Mouse (Mus musculus): Measurements from ENCODE around the gene Yeats2. TPM values are rescaled to one million over a fixed set of nuclear protein-coding genes. Genes with fewer than 3 reads are reported as not detected.

Yeats2 gene
- polyA plus RNA-seq, 1 experiment from 2014 or later: 22.3 TPM

DNA sequence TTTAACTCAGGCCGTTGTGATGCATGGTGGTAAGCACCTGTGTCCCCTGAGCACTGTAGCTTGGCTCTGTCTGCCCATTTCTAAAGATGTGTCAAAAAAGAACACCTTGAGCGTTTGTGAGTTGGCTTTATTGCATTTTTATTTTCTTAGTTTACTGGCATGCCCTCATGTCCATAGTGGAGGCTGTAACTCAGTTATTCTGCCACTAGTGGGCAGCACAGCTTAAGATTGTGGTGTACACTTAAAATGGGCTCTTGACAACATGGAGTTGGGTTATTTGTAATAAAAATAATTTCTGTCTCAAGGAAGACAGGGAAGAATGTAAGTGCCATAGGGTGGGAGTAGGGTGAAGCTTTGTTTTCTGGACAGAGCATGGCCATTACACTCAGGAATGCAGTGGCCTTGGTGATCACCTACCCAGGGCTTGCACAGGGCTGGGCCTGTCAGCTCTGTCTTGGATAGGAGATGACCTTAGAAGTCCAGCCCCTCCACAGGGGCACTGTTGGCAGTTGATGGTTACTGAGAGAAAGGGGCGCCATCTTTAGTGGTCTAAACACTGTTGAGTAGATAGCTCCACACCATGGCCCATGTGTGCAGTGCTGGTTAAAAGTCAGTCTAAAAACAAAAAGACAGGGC lies 72.8 kb downstream of the Yeats2 start:
- Histone ChIP-seq H3K27me3 (ENCODE audit: control insufficient read depth, insufficient read depth, low read length) (no peaks in the 10 kb centered on the region), H3K4me3 (ENCODE audit: low read depth, low read length) (no peak overlapping the region), H3K9ac (ENCODE audit: low read depth, low read length) (no peak overlapping the region), H3K9me3 (replicated peaks; ENCODE audit: control insufficient read depth, low read length) (no peaks in the 10 kb centered on the region), H3K4me2 (no peak overlapping the region), H3K27ac (ENCODE audit: low read depth, low read length) (no peak overlapping the region), H3K4me1 (ENCODE audit: control insufficient read depth, insufficient read depth, low read length) (no peaks in the 10 kb centered on the region), H3K36me3 (ENCODE audit: control insufficient read depth, insufficient read depth, low read length) (peaks cover 33% of the 10 kb centered on the region)
- WGBS (ENCODE audit: insufficient replicate concordance): 87% methylated on average over 3 of the region's 3 CpGs
- no peak; the same call in 1 of the 2 replicates for ATAC-seq (replicated peaks; ENCODE audit: insufficient number of reproducible peaks, low FRiP score, low TSS enrichment)

DNA sequence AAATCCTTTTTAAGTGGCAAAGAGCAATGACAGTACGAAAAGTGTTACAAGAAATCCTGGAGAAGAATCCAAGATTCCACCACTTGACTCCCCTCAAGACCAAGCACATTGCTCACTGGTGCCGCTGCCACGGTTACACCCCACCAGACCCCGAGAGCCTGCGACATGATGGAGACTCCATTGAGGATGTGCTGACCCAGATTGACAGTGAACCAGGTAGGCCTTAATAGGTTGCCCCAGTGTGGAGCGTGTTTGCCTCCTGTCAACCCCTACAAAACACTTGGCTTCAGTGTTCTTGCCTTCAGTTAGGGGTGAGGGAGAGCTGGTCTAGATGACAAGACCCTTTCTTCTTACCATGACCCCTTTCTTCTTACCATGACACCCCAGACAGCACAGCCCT lies 81.9 kb downstream of the Yeats2 start:
- no peak overlapping the region for H3K4me2 ChIP-seq
- no peak overlapping the region for H3K9ac ChIP-seq (ENCODE audit: low read depth, low read length)
- WGBS (ENCODE audit: insufficient replicate concordance): 95% methylated on average over 6 of the region's 6 CpGs
- peaks cover 8% of the 10 kb centered on the region for H3K4me1 ChIP-seq (ENCODE audit: control insufficient read depth, insufficient read depth, low read length)
- ATAC-seq (replicated peaks; ENCODE audit: insufficient number of reproducible peaks, low FRiP score, low TSS enrichment): no peak
- H3K9me3 ChIP-seq (replicated peaks; ENCODE audit: control insufficient read depth, low read length): no peaks in the 10 kb centered on the region
- peaks cover 49% of the 10 kb centered on the region for H3K36me3 ChIP-seq (ENCODE audit: control insufficient read depth, insufficient read depth, low read length)
- no peak overlapping the region for H3K4me3 ChIP-seq (ENCODE audit: low read depth, low read length)
- H3K27ac ChIP-seq (ENCODE audit: low read depth, low read length): no peak overlapping the region
- no peaks in the 10 kb centered on the region for H3K27me3 ChIP-seq (ENCODE audit: control insufficient read depth, insufficient read depth, low read length)

DNA sequence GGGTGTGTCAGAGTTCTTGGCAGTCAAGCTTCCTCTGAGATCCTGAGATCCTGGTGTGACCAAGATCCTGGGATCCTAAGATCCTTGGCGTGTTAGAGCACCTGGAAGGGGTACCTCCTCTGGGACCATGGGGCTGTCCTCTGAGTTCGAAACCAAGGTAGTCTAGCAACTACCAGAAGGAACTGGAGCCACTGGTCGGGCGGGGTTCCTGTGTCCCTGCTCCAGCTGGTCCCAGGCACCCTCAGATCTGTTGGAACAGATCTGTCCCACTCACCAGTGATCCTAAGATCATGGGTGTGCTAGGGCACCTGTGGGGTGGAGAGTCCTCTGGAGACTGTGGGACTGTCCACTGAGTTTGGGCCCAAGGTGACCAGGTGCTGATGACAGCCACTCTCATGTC lies 85.8 kb downstream of the Yeats2 start:
- no peak for ATAC-seq (replicated peaks; ENCODE audit: insufficient number of reproducible peaks, low FRiP score, low TSS enrichment)
- no peak overlapping the region for H3K4me2 ChIP-seq
- H3K4me1 ChIP-seq (ENCODE audit: control insufficient read depth, insufficient read depth, low read length): peaks cover 13% of the 10 kb centered on the region
- H3K27me3 ChIP-seq (ENCODE audit: control insufficient read depth, insufficient read depth, low read length): no peaks in the 10 kb centered on the region
- H3K9me3 ChIP-seq (replicated peaks; ENCODE audit: control insufficient read depth, low read length): no peaks in the 10 kb centered on the region
- no peak overlapping the region for H3K27ac ChIP-seq (ENCODE audit: low read depth, low read length)
- peaks cover 34% of the 10 kb centered on the region for H3K36me3 ChIP-seq (ENCODE audit: control insufficient read depth, insufficient read depth, low read length)
- H3K4me3 ChIP-seq (ENCODE audit: low read depth, low read length): no peak overlapping the region
- WGBS (ENCODE audit: insufficient replicate concordance): 92% methylated on average over 4 of the region's 4 CpGs
- no peak overlapping the region for H3K9ac ChIP-seq (ENCODE audit: low read depth, low read length)

- Histone ChIP-seq H3K27ac (ENCODE audit: low read depth, low read length) (0 out of 2 replicates have a peak overlapping the region, but pooled peaks have one; percentile 22), H3K4me1 (ENCODE audit: control insufficient read depth, insufficient read depth, low read length) (peaks cover 13% of the 10 kb centered on the region), H3K27me3 (ENCODE audit: control insufficient read depth, insufficient read depth, low read length) (no peaks in the 10 kb centered on the region), H3K9me3 (replicated peaks; ENCODE audit: control insufficient read depth, low read length) (no peaks in the 10 kb centered on the region), H3K36me3 (ENCODE audit: control insufficient read depth, insufficient read depth, low read length) (peaks cover 26% of the 10 kb centered on the region), H3K4me3 (ENCODE audit: low read depth, low read length) (no peak overlapping the region), H3K9ac (ENCODE audit: low read depth, low read length) (no peak overlapping the region), H3K4me2 (no peak overlapping the region)
- ATAC-seq (replicated peaks; ENCODE audit: insufficient number of reproducible peaks, low FRiP score, low TSS enrichment): peak; percentile 57; the same call in 1 of the 2 replicates
- WGBS (ENCODE audit: insufficient replicate concordance): 32% methylated on average over 6 of the region's 6 CpGs
Observed at GRCm38 (mm10) chr16:20227504-20227903, 86.6 kb downstream of the Yeats2 start.

DNA sequence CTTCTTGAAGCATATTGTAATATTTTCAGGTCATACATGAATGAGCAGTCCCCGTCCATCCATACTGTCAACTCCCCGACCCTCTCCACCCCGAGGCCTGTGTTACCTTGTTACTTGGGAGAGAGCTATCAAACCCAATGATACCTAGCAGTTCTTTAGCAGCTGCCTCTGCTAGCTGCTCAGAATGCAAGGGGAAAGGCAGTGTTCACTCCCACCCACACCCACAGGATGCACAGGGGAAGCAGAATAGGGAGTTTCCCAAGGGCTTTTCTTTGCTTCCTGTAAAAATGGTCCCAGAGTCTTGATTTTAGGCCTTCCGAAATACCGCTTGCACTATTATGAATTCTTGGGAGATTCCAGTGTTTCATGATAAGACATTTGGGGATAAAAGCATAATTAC lies 87.3 kb downstream of the Yeats2 start:
- H3K36me3 ChIP-seq (ENCODE audit: control insufficient read depth, insufficient read depth, low read length): peaks cover 20% of the 10 kb centered on the region
- H3K9ac ChIP-seq (ENCODE audit: low read depth, low read length): no peak overlapping the region
- no peak overlapping the region for H3K4me2 ChIP-seq
- WGBS (ENCODE audit: insufficient replicate concordance): 81% methylated on average over 5 of the region's 5 CpGs
- ATAC-seq (replicated peaks; ENCODE audit: insufficient number of reproducible peaks, low FRiP score, low TSS enrichment): no peak
- no peak overlapping the region for H3K27ac ChIP-seq (ENCODE audit: low read depth, low read length)
- no peaks in the 10 kb centered on the region for H3K27me3 ChIP-seq (ENCODE audit: control insufficient read depth, insufficient read depth, low read length)
- H3K4me3 ChIP-seq (ENCODE audit: low read depth, low read length): no peak overlapping the region
- peaks cover 13% of the 10 kb centered on the region for H3K4me1 ChIP-seq (ENCODE audit: control insufficient read depth, insufficient read depth, low read length)
- no peaks in the 10 kb centered on the region for H3K9me3 ChIP-seq (replicated peaks; ENCODE audit: control insufficient read depth, low read length)

- no peak overlapping the region for H3K4me3 ChIP-seq (ENCODE audit: low read depth, low read length)
- WGBS (ENCODE audit: insufficient replicate concordance): 59% methylated on average over 4 of the region's 4 CpGs
- H3K4me1 ChIP-seq (ENCODE audit: control insufficient read depth, insufficient read depth, low read length): no peaks in the 10 kb centered on the region
- no peak overlapping the region for H3K9ac ChIP-seq (ENCODE audit: low read depth, low read length)
- H3K27me3 ChIP-seq (ENCODE audit: control insufficient read depth, insufficient read depth, low read length): no peaks in the 10 kb centered on the region
- ATAC-seq (replicated peaks; ENCODE audit: insufficient number of reproducible peaks, low FRiP score, low TSS enrichment): no peak
- no peak overlapping the region for H3K27ac ChIP-seq (ENCODE audit: low read depth, low read length)
- peaks cover 12% of the 10 kb centered on the region for H3K36me3 ChIP-seq (ENCODE audit: control insufficient read depth, insufficient read depth, low read length)
- H3K9me3 ChIP-seq (replicated peaks; ENCODE audit: control insufficient read depth, low read length): no peaks in the 10 kb centered on the region
- H3K4me2 ChIP-seq: no peak overlapping the region
Observed at GRCm38 (mm10) chr16:20234406-20234805, 93.5 kb downstream of the Yeats2 start.

- no peaks in the 10 kb centered on the region for H3K9me3 ChIP-seq (replicated peaks; ENCODE audit: control insufficient read depth, low read length)
- H3K9ac ChIP-seq (ENCODE audit: low read depth, low read length): no peak overlapping the region
- no peaks in the 10 kb centered on the region; the same call in 1 of the 2 replicates for H3K4me1 ChIP-seq (ENCODE audit: control insufficient read depth, insufficient read depth, low read length)
- WGBS (ENCODE audit: insufficient replicate concordance): 80% methylated on average over 4 of the region's 4 CpGs
- H3K4me3 ChIP-seq (ENCODE audit: low read depth, low read length): no peak overlapping the region
- no peak for ATAC-seq (replicated peaks; ENCODE audit: insufficient number of reproducible peaks, low FRiP score, low TSS enrichment)
- no peak overlapping the region for H3K4me2 ChIP-seq
- 0 out of 2 replicates have a peak, but pooled peaks cover 2% of the 10 kb centered on the region for H3K27me3 ChIP-seq (ENCODE audit: control insufficient read depth, insufficient read depth, low read length)
- H3K27ac ChIP-seq (ENCODE audit: low read depth, low read length): no peak overlapping the region
- peaks cover 4% of the 10 kb centered on the region; the same call in 1 of the 2 replicates for H3K36me3 ChIP-seq (ENCODE audit: control insufficient read depth, insufficient read depth, low read length)
Observed at GRCm38 (mm10) chr16:20237426-20237825, 96.6 kb downstream of the Yeats2 start.

- Histone ChIP-seq H3K27me3 (ENCODE audit: control insufficient read depth, insufficient read depth, low read length) (0 out of 2 replicates have a peak, but pooled peaks cover 2% of the 10 kb centered on the region), H3K4me2 (no peak overlapping the region), H3K9ac (ENCODE audit: low read depth, low read length) (no peak overlapping the region), H3K36me3 (ENCODE audit: control insufficient read depth, insufficient read depth, low read length) (peaks cover 2% of the 10 kb centered on the region; the same call in 1 of the 2 replicates), H3K9me3 (replicated peaks; ENCODE audit: control insufficient read depth, low read length) (no peaks in the 10 kb centered on the region), H3K4me3 (ENCODE audit: low read depth, low read length) (no peak overlapping the region), H3K27ac (ENCODE audit: low read depth, low read length) (no peak overlapping the region), H3K4me1 (ENCODE audit: control insufficient read depth, insufficient read depth, low read length) (no peaks in the 10 kb centered on the region; the same call in 1 of the 2 replicates)
- ATAC-seq (replicated peaks; ENCODE audit: insufficient number of reproducible peaks, low FRiP score, low TSS enrichment): no peak
- WGBS (ENCODE audit: insufficient replicate concordance): 81% methylated on average over 4 of the region's 4 CpGs
Observed at GRCm38 (mm10) chr16:20238646-20239045, 97.8 kb downstream of the Yeats2 start.
